Mouse (Mus musculus): Measurements from ENCODE around the gene Mrpl14. TPM values are rescaled to one million over a fixed set of nuclear protein-coding genes. Genes with fewer than 3 reads are reported as not detected.

The Mrpl14 gene
- polyA plus RNA-seq, 1 experiment = 73.3 TPM

- Histone ChIP-seq H3K4me3 (ENCODE audit: insufficient read depth, low read length) (peak overlapping the region; percentile 89; the same call in 1 of the 2 replicates), H3K4me1 (ENCODE audit: control insufficient read depth, insufficient read depth, low read length) (peaks cover 12% of the 10 kb centered on the region), H3K27ac (ENCODE audit: insufficient read depth, low read depth, low read length) (no peak overlapping the region)
- TF ChIP-seq CTCF (IDR thresholded peaks at IDR 0.05; ENCODE audit: low read depth, low read length) (no peak), POLR2A (IDR thresholded peaks at IDR 0.05; ENCODE audit: borderline replicate concordance, low read depth, low read length) (no peak)
Measured at GRCm38 (mm10) chr17:45684667-45685131, 1.4 kb upstream of the Mrpl14 start.

- Histone ChIP-seq H3K27ac (ENCODE audit: insufficient read depth, low read depth, low read length) (no peak overlapping the region), H3K4me1 (ENCODE audit: control insufficient read depth, insufficient read depth, low read length) (peaks cover 12% of the 10 kb centered on the region), H3K4me3 (ENCODE audit: insufficient read depth, low read length) (peak overlapping the region; percentile 89)
- TF ChIP-seq POLR2A (IDR thresholded peaks at IDR 0.05; ENCODE audit: borderline replicate concordance, low read depth, low read length) (no peak), CTCF (IDR thresholded peaks at IDR 0.05; ENCODE audit: low read depth, low read length) (no peak)
Measured at GRCm38 (mm10) chr17:45685171-45686092, 690 bp upstream of the Mrpl14 start.

GRCm38 (mm10) chr17:45686716-45687115 is 594 bp downstream of the Mrpl14 start, which contains the start of gene Tmem63b:
TSS of gene Tmem63b (minus strand) at chr17:45686905.
- no peak for TF ChIP-seq POLR2A (IDR thresholded peaks at IDR 0.05; ENCODE audit: borderline replicate concordance, low read depth, low read length)
- no peak for TF ChIP-seq CTCF (IDR thresholded peaks at IDR 0.05; ENCODE audit: low read depth, low read length)
- Histone ChIP-seq H3K4me3 (ENCODE audit: insufficient read depth, low read length) (peak within 1 kb of the TSS; percentile 94), H3K27ac (ENCODE audit: insufficient read depth, low read depth, low read length) (peak within 1 kb of the TSS; percentile 26), H3K4me1 (ENCODE audit: control insufficient read depth, insufficient read depth, low read length) (peaks cover 19% of the 10 kb centered on the region)

- no peak overlapping the region for H3K27ac ChIP-seq (ENCODE audit: insufficient read depth, low read depth, low read length)
- no peak overlapping the region for H3K4me3 ChIP-seq (ENCODE audit: insufficient read depth, low read length)
- peaks cover 25% of the 10 kb centered on the region for H3K4me1 ChIP-seq (ENCODE audit: control insufficient read depth, insufficient read depth, low read length)
- TF ChIP-seq POLR2A (IDR thresholded peaks at IDR 0.05; ENCODE audit: borderline replicate concordance, low read depth, low read length) (no peak), CTCF (IDR thresholded peaks at IDR 0.05; ENCODE audit: low read depth, low read length) (no peak)
Measured at GRCm38 (mm10) chr17:45689120-45689519, 3.0 kb downstream of the Mrpl14 start.

GRCm38 (mm10) chr17:45690044-45690443 is 3.9 kb downstream of the Mrpl14 start:
- Histone ChIP-seq H3K4me1 (ENCODE audit: control insufficient read depth, insufficient read depth, low read length) (peaks cover 27% of the 10 kb centered on the region), H3K4me3 (ENCODE audit: insufficient read depth, low read length) (no peak overlapping the region), H3K27ac (ENCODE audit: insufficient read depth, low read depth, low read length) (no peak overlapping the region)
- TF ChIP-seq CTCF (IDR thresholded peaks at IDR 0.05; ENCODE audit: low read depth, low read length) = no peak

- Histone ChIP-seq H3K27ac (ENCODE audit: insufficient read depth, low read depth, low read length) (no peak overlapping the region), H3K4me3 (ENCODE audit: insufficient read depth, low read length) (no peak overlapping the region), H3K4me1 (ENCODE audit: control insufficient read depth, insufficient read depth, low read length) (peaks cover 29% of the 10 kb centered on the region)
- TF ChIP-seq CTCF (IDR thresholded peaks at IDR 0.05; ENCODE audit: low read depth, low read length) (no peak), POLR2A (IDR thresholded peaks at IDR 0.05; ENCODE audit: borderline replicate concordance, low read depth, low read length) (no peak)
Measured at GRCm38 (mm10) chr17:45692159-45692558, 6.0 kb downstream of the Mrpl14 start.

- Histone ChIP-seq H3K27ac (ENCODE audit: insufficient read depth, low read depth, low read length) (no peak overlapping the region), H3K4me3 (ENCODE audit: insufficient read depth, low read length) (no peak overlapping the region), H3K4me1 (ENCODE audit: control insufficient read depth, insufficient read depth, low read length) (peaks cover 24% of the 10 kb centered on the region)
- no peak for TF ChIP-seq POLR2A (IDR thresholded peaks at IDR 0.05; ENCODE audit: borderline replicate concordance, low read depth, low read length)
- TF ChIP-seq CTCF (IDR thresholded peaks at IDR 0.05; ENCODE audit: low read depth, low read length) = no peak
Measured at GRCm38 (mm10) chr17:45693812-45694565, 7.9 kb downstream of the Mrpl14 start.

GRCm38 (mm10) chr17:45695227-45696120 is 9.4 kb downstream of the Mrpl14 start:
- TF ChIP-seq CTCF (IDR thresholded peaks at IDR 0.05; ENCODE audit: low read depth, low read length) (no peak), POLR2A (IDR thresholded peaks at IDR 0.05; ENCODE audit: borderline replicate concordance, low read depth, low read length) (no peak)
- Histone ChIP-seq H3K4me1 (ENCODE audit: control insufficient read depth, insufficient read depth, low read length) (peaks cover 24% of the 10 kb centered on the region), H3K27ac (ENCODE audit: insufficient read depth, low read depth, low read length) (no peak overlapping the region), H3K4me3 (ENCODE audit: insufficient read depth, low read length) (no peak overlapping the region)

GRCm38 (mm10) chr17:45696981-45697380 is 10.9 kb downstream of the Mrpl14 start:
- peaks cover 11% of the 10 kb centered on the region for H3K4me1 ChIP-seq (ENCODE audit: control insufficient read depth, insufficient read depth, low read length)
- H3K4me3 ChIP-seq (ENCODE audit: insufficient read depth, low read length) = no peak overlapping the region
- TF ChIP-seq CTCF (IDR thresholded peaks at IDR 0.05; ENCODE audit: low read depth, low read length) = no peak
- TF ChIP-seq POLR2A (IDR thresholded peaks at IDR 0.05; ENCODE audit: borderline replicate concordance, low read depth, low read length) = no peak

More at GRCm38 (mm10) chr17:45696981-45697380, 10.9 kb downstream of the Mrpl14 start:
- no peak overlapping the region for H3K27ac ChIP-seq (ENCODE audit: insufficient read depth, low read depth, low read length)
